Mouse (Mus musculus) liver, embryonic 13.5 days (tissue): Measurements from ENCODE around the gene Nxpe4. TPM values are rescaled to one million over a fixed set of nuclear protein-coding genes. Genes with fewer than 3 reads are reported as not detected.
A peak's percentile ranks its signal among the peaks of the same experiment; 100 is the strongest.

Experiments used
- ATAC-seq: fragments of 200-750 bp; cut with Nextera tagmentation; 2 replicates; pipeline ENCODE4 v1.8.0; 2017; ENCODE audit warnings: low read depth, mild to moderate bottlenecking, moderate number of reproducible peaks, moderate library complexity
- DNase-seq: peaks from one replicate; pipeline ENCODE4 v3.0.0; 2022
- H3K27ac ChIP-seq: fragments of 300-500 bp; sonication (generic); 2 replicates; pipeline ENCODE4 v1.5.1; 2015; ENCODE audit warnings: moderate library complexity, mild to moderate bottlenecking, inconsistent platforms
- H3K27me3 ChIP-seq: fragments of 300-500 bp; sonication (generic); 2 replicates; pipeline ENCODE4 v1.6.1; 2015; ENCODE audit warnings: mild to moderate bottlenecking, inconsistent platforms
- H3K36me3 ChIP-seq: fragments of 300-500 bp; sonication (generic); 2 replicates; pipeline ENCODE4 v1.6.1; 2015; ENCODE audit warnings: mild to moderate bottlenecking, inconsistent platforms
- H3K4me1 ChIP-seq: fragments of 300-500 bp; sonication (generic); replicated peaks from 2 replicates; pipeline ENCODE4 v1.6.1; 2015; ENCODE audit warnings: inconsistent platforms
- H3K4me2 ChIP-seq: fragments of 300-500 bp; sonication (generic); 2 replicates; pipeline ENCODE4 v1.6.1; 2015; ENCODE audit warnings: inconsistent platforms, mild to moderate bottlenecking, moderate library complexity
- H3K4me3 ChIP-seq: fragments of 300-500 bp; sonication (generic); replicated peaks from 2 replicates; pipeline ENCODE4 v1.5.1; 2015; ENCODE audit warnings: mild to moderate bottlenecking, inconsistent platforms
- H3K9ac ChIP-seq: fragments of 300-500 bp; sonication (generic); 2 replicates; pipeline ENCODE4 v1.6.1; 2015; ENCODE audit warnings: mild to moderate bottlenecking, inconsistent platforms
- H3K9me3 ChIP-seq: fragments of 300-500 bp; sonication (generic); replicated peaks from 2 replicates; pipeline ENCODE4 v1.6.1; 2016; ENCODE audit warnings: inconsistent platforms
- WGBS: fragments of 180-500 bp; shearing (Covaris S2); methylation state at CpG from one replicate; pipeline ENCODE4 v1.1.7; 2015; ENCODE audit not compliant: insufficient replicate concordance; 5-methylcytosine and 5-hydroxymethylcytosine counted together
- polyA plus RNA-seq: library from polyadenylated mRNA; unstranded; fragments of >200 nt; fragmentation: Nextera tagmentation; extraction: Ambion mirVana; gene quantifications from 2 replicates; pipeline ENCODE4 v1.2.1, GENCODE M21; 2015

Nxpe4 gene
- polyA plus RNA-seq, 1 experiment from 2014 or later = 7.4 TPM

DNA sequence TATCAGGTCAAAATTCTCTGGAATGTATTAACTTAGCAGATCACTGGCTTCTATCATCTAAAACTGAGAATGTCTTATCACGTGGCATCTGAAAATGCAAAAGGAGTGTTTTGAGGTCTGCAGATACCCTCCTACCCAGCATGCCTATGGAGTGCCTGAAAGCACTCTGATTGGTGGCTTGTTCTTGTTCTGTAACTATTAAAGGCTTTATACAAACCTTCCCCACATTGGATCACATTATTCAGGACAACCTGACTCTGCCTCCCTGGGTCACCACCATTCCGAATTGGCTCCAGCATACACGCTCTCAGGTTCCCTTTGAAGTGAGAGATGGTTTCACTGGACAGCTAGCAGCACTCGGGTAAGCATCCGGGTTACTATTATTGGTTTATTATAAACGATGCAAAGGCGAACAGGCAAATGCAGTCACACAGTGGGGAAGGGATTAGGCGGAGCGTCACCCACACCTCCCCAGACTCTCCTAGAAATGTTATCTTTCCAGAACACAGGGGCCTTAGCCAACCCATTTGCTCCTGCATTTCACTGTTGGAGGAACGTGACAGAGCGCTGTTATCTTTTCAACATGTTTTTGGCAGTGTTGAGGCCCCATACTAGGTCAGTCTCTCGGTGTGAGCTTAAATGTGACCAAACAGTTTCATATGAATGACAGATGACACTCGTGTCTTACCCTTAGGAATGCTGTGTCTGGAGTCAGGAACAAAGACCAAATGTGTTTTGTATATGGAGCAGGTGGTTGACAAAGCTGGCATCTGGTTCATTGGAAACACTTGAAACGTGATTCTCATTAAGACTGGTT lies 200.2 kb downstream of the Nxpe4 start:
- peak overlapping the region; percentile 99 for H3K27ac ChIP-seq
- DNase-seq = peak; percentile 88
- H3K9me3 ChIP-seq = no peaks in the 10 kb centered on the region
- no peaks in the 10 kb centered on the region for H3K27me3 ChIP-seq
- H3K4me1 ChIP-seq = peaks cover 85% of the 10 kb centered on the region
- peak; percentile 98 for ATAC-seq
- 17% methylated on average over 14 of the region's 14 CpGs for WGBS
- 0 out of 2 replicates have a peak, but pooled peaks cover 2% of the 10 kb centered on the region for H3K36me3 ChIP-seq
- peak overlapping the region; percentile 43 for H3K4me3 ChIP-seq
- peak overlapping the region; percentile 71 for H3K9ac ChIP-seq
- H3K4me2 ChIP-seq = peak overlapping the region; percentile 68

DNA sequence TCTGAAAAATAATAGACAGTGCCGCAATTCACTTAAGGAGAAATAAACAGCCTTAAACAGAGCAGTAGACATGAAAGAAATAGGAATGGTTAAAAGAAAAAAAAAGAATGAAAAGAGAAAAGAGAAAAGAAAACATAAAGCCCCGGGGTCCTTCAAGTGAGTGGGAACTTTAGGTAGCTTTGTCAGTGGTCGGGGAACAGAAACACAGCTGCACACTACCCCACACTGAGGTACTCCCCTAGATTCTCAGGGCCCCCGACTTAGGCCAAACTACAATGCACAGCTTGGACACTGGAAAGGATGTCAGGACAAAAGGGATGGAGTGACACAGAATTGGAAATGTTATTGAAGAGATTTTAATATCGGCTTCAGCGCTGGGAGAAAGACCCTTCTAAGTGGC lies 200.9 kb downstream of the Nxpe4 start:
- Histone ChIP-seq H3K4me1 (peaks cover 77% of the 10 kb centered on the region), H3K27me3 (no peaks in the 10 kb centered on the region), H3K4me3 (peak overlapping the region; percentile 43), H3K4me2 (peak overlapping the region; percentile 68), H3K36me3 (0 out of 2 replicates have a peak, but pooled peaks cover 2% of the 10 kb centered on the region), H3K27ac (peak overlapping the region; percentile 99), H3K9me3 (no peaks in the 10 kb centered on the region), H3K9ac (peak overlapping the region; percentile 71)
- ATAC-seq (no peak), DNase-seq (no peak)
- 57% methylated on average over 6 of the region's 6 CpGs for WGBS

DNA sequence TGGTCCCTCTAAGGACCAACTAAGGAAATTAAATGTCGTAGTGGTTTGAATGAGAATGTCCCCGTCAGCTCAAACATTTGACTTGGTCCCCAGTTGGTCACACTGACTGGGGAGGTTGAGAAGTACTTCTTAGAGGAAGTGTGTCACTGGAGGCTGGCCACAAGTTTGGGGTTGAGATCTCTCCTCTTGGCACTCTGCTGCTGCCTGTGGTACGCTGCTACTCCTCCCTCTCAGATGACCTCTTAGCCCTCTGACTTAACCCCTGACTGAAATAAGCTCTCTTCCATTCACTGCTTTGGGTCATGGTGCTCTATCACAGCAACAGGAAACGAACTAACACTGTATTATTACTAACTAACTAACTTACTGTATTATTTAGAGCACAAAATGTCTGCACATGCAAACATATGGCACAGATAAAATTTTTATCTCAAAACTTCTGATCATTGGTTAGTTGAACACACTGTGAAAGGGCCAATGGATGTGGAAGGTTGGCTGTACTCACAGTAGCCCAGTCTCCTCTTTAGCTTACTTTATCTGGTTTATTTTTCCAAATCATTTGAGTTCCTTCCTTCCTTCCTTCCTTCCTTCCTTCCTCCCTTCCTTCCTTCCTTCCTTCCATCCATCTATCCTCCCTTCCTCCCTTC lies 211.5 kb downstream of the Nxpe4 start:
- Histone ChIP-seq H3K4me3 (no peak overlapping the region), H3K27me3 (no peaks in the 10 kb centered on the region), H3K9ac (0 out of 2 replicates have a peak overlapping the region, but pooled peaks have one; percentile 54), H3K27ac (peak overlapping the region; percentile 81), H3K36me3 (peaks cover 14% of the 10 kb centered on the region), H3K9me3 (no peaks in the 10 kb centered on the region), H3K4me2 (peak overlapping the region; percentile 17; the same call in 1 of the 2 replicates), H3K4me1 (peaks cover 31% of the 10 kb centered on the region)
- no peak for DNase-seq
- 37% methylated on average over 4 of the region's 4 CpGs for WGBS
- ATAC-seq = peak; percentile 87

DNA sequence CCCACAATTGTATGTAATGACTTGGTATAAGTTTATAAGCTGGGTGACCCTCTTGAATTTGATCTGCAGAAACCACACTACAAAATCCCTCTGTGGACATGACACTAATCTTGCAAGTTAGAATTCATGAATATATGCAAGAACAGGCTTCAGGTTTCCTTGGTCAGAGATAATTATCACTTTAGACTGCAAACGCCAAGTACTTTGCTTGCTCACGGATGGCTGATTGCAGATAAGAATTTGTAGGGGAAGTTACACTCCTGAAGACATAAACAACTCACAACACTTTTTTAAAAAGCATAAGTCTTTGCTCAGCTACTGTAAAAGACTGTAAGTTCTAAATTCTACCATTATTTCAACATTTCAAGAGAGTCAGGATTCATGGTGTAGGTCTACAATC lies 212.5 kb downstream of the Nxpe4 start:
- H3K4me2 ChIP-seq = no peak overlapping the region
- H3K27me3 ChIP-seq = no peaks in the 10 kb centered on the region
- H3K4me3 ChIP-seq = no peak overlapping the region
- 9% methylated on average over 2 of the region's 2 CpGs for WGBS
- peak overlapping the region; percentile 81 for H3K27ac ChIP-seq
- DNase-seq (no peak), ATAC-seq (peak; percentile 67)
- no peaks in the 10 kb centered on the region for H3K9me3 ChIP-seq
- peaks cover 28% of the 10 kb centered on the region for H3K4me1 ChIP-seq
- peaks cover 11% of the 10 kb centered on the region for H3K36me3 ChIP-seq
- H3K9ac ChIP-seq = peak overlapping the region; percentile 54

DNA sequence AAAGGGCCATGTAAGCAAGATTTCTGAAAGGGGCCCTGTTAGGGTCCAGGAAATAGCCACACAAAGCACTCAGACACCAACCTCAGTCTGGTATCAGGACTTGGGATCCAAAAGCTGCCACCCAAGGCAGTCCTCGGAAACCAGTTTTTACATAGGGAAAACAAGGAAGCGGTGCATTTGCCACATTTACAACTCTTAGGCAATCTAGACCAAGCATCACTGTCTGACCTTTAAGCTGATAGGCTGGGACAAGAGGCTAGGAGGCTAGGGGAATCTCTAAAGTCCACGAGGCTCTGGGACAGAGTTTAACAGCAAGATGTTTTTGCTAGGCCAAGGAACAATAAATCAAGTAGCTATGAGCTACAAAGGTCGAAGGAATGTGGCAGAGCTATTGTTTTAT lies 226.6 kb downstream of the Nxpe4 start:
- H3K4me2 ChIP-seq = no peak overlapping the region
- DNase-seq = no peak
- no peaks in the 10 kb centered on the region; the same call in 1 of the 2 replicates for H3K4me1 ChIP-seq
- H3K27ac ChIP-seq = no peak overlapping the region
- no peak overlapping the region for H3K9ac ChIP-seq
- no peak for ATAC-seq
- no peaks in the 10 kb centered on the region for H3K27me3 ChIP-seq
- peaks cover 23% of the 10 kb centered on the region for H3K36me3 ChIP-seq
- H3K9me3 ChIP-seq = no peaks in the 10 kb centered on the region
- whole genome bisulfite sequencing = 59% methylated on average over 4 of the region's 4 CpGs
- H3K4me3 ChIP-seq = no peak overlapping the region

DNA sequence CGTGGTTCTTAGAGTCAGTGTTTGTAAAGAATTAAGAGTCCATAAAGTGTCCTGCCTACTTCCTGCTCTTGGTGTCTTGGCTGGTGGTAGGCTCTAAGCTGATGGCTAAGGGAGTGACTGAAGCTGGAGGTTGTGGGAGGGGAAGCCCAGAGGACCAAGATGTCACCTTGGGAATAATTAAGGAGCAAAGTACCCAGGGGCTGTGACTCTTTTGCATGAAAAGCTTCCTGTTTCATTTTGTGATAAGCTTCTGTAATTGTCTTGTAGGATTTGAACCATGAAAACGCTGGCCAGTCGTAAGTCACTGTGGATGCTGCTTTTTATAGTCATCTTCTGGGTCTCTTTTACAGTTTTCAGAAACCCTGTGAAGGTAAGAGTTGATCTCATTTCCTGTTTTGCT lies 228.2 kb downstream of the Nxpe4 start:
- peaks cover 36% of the 10 kb centered on the region for H3K36me3 ChIP-seq
- ATAC-seq (no peak), DNase-seq (no peak)
- no peak overlapping the region for H3K4me2 ChIP-seq
- no peak overlapping the region for H3K9ac ChIP-seq
- H3K4me3 ChIP-seq = no peak overlapping the region
- no peaks in the 10 kb centered on the region for H3K27me3 ChIP-seq
- 62% methylated on average over 3 of the region's 3 CpGs for WGBS
- H3K27ac ChIP-seq = no peak overlapping the region
- no peaks in the 10 kb centered on the region; the same call in 1 of the 2 replicates for H3K4me1 ChIP-seq
- no peaks in the 10 kb centered on the region for H3K9me3 ChIP-seq

DNA sequence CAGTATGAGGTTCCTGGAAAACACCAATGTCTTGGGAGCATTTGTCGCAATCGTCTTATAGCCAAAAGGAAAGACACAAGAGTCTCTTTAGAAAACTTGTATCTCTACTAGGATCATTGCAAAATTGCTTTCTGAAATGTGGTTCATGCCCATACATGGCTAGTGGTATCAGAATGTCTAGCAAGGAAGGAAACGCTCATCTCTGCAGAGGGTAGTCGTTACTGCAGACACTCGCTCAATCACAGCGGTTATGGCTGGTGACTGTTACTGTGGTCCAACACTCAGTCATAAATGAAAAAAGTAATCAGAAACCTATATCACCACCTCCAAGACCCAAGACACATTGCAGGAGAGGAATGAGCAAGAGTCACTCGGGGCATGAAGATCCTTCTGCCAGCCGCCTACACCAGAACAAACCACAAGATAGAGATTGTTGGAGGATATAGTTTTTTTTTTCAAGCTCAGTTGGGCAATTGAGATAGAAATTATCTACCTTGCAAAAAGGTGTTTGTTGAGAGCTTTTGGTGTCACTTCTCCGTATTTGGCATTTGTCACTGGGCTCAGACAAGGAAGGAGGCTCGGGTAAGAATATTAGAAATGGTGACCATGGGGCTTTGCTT lies 241.9 kb downstream of the Nxpe4 start:
- no peak overlapping the region for H3K4me3 ChIP-seq
- 0 out of 2 replicates have a peak, but pooled peaks cover under 1% of the 10 kb centered on the region for H3K36me3 ChIP-seq
- ATAC-seq (no peak), DNase-seq (no peak)
- H3K9me3 ChIP-seq = no peaks in the 10 kb centered on the region
- WGBS = 74% methylated on average over 10 of the region's 10 CpGs
- no peak overlapping the region for H3K27ac ChIP-seq
- no peaks in the 10 kb centered on the region for H3K4me1 ChIP-seq
- no peaks in the 10 kb centered on the region for H3K27me3 ChIP-seq
- no peak overlapping the region for H3K4me2 ChIP-seq
- H3K9ac ChIP-seq = no peak overlapping the region

DNA sequence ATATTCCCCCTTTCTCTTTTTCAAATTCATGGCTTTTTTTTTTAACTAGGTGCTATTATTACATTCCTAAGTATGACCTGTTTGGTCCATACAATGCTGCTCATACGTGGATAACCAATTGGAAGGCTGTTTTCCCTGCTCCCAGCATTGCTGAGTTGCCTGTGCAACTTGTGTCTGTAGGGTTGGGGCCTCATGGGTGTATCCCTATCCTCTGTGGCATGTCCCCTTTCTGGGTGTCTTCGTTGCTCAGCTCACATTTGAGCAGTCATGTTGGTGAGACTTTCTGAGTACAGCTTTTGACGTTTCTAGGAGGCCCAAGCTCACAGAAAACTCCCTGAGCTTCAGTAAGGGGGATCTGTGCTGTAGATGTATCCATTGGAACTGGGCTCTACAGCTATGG lies 242.9 kb downstream of the Nxpe4 start:
- H3K36me3 ChIP-seq = no peaks in the 10 kb centered on the region
- H3K27ac ChIP-seq = no peak overlapping the region
- no peaks in the 10 kb centered on the region for H3K9me3 ChIP-seq
- ATAC-seq = no peak
- WGBS = 49% methylated on average over 3 of the region's 3 CpGs
- DNase-seq = no peak
- H3K9ac ChIP-seq = no peak overlapping the region
- no peaks in the 10 kb centered on the region for H3K4me1 ChIP-seq
- no peak overlapping the region for H3K4me2 ChIP-seq
- H3K4me3 ChIP-seq = no peak overlapping the region
- H3K27me3 ChIP-seq = no peaks in the 10 kb centered on the region

DNA sequence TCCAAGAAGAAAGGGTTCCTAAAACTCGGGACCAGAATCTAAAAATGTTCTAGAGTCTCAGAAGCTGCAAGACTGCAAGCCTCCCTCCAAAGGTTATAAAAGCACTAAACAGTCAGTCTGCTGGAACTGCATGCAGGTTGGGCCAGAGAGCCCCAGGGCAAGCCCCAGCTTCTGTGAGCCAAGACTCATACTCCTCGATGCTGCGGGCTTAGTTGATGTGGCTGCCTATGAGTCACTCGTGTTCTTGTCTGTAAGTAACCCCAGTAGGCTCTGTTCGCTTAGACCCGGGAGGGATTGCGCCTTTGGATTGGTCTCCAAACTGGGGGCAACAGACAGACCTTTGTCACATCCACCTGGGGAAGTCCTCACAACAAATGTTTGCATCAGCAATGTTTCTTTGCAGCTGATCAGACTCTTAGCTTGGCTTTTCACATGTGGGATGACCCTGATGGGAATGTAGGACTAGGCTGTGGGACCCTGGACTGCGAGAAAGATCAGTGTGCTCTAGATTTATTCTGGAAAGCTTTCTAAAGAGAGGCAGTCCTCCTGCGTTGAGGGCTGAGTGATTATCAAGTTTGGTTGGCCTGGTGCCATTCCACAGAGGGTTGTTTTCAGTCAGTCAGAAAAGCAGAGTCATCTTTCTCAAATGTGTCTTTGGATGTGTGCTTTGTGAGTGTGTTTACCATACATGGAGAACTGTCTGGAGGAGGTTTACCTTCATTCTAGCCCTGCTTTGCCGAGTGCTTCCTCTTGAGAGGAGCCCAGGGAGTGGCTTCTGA lies 245.9 kb downstream of the Nxpe4 start:
- H3K9ac ChIP-seq = no peak overlapping the region
- no peak overlapping the region for H3K27ac ChIP-seq
- no peaks in the 10 kb centered on the region for H3K9me3 ChIP-seq
- H3K27me3 ChIP-seq = no peaks in the 10 kb centered on the region
- H3K36me3 ChIP-seq = no peaks in the 10 kb centered on the region
- no peak for ATAC-seq
- H3K4me1 ChIP-seq = peaks cover 6% of the 10 kb centered on the region
- WGBS = 71% methylated on average over 10 of the region's 10 CpGs
- DNase-seq = no peak
- H3K4me2 ChIP-seq = no peak overlapping the region
- H3K4me3 ChIP-seq = no peak overlapping the region

DNA sequence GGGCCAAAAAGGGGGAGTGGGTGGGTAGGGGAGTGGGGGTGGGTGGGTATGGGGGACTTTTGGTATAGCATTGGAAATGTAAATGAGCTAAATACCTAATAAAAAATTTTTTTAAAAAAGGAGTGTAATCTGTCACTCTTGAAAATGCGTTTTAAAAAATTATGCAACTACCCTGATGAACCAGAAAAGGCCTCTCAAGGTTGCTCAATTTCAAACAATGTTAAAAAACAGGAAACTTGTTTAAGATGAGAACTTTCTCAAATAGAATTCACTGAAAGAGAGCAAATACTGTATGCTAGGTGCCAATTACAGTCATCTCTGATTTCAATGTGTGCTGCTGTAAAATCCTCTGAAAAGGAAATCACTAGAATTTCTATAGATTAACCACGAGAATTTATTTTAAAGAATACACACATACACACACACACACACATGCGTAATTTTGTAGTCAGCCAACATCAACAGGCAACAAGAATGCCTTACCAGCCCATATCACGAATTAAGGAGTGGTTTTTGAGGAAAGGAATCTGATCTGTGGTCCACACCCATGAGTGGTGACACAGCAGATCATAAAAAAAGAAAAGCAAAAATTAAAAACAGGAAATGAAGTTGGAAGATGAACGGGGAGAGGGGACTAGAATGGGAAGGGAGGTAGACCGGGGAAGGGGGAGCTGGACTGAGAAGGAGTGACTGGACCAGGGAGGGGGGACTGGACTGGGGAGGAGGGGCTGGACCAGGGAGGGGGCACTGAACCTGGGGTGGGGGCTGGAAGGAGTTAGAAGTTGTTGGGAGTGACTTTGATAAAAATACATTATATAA lies 248.6 kb downstream of the Nxpe4 start:
- 39% methylated on average over 6 of the region's 6 CpGs for WGBS
- Histone ChIP-seq H3K27ac (no peak overlapping the region), H3K4me2 (no peak overlapping the region), H3K9me3 (no peaks in the 10 kb centered on the region), H3K4me3 (no peak overlapping the region), H3K36me3 (no peaks in the 10 kb centered on the region), H3K4me1 (peaks cover 6% of the 10 kb centered on the region), H3K27me3 (no peaks in the 10 kb centered on the region), H3K9ac (no peak overlapping the region)
- DNase-seq = no peak
- ATAC-seq = no peak
